ENCODE assay signal across 21 mouse cellular contexts in genomic region chrX:96224210-96224609, GRCm38 (mm10).
"Had no signal": no experiment of that assay in that cellular context is flagged by ENCODE, and none has a peak within 500 bp of the region (broad histone marks: within the 10 kb centered on the region; RNA-seq: fewer than 3 reads in every experiment).

No protein-coding gene starts in this region.

- H3K36me3 ChIP-seq: liver, embryonic 15.5 days; lung, embryonic 15.5 days; midbrain, embryonic 10.5 days; midbrain, embryonic 12.5 days; neural tube, embryonic 12.5 days had no signal

- H3K4me3 ChIP-seq: liver, embryonic 15.5 days; lung, embryonic 15.5 days; midbrain, embryonic 10.5 days; midbrain, embryonic 12.5 days; myocyte; neural tube, embryonic 12.5 days had no signal

- DNase-seq: liver, postnatal 0 days; lung, adult 2 months; lung, postnatal 14 days; lung, postnatal 36 days; midbrain, embryonic 14.5 days; retina, postnatal 1 day; right cerebral cortex, adult 18-20 months; right cerebral cortex, postnatal 25 days; right cerebral cortex, postnatal 4 days; spleen, adult 18-20 months; thymus, adult 18-20 months; thymus, postnatal 14 days; thymus, postnatal 36 days had no signal

- ATAC-seq: liver, postnatal 0 days; lung, postnatal 0 days; midbrain, embryonic 16.5 days had no signal

- H3K27ac ChIP-seq: liver, embryonic 15.5 days; lung, embryonic 15.5 days; midbrain, embryonic 10.5 days; midbrain, embryonic 12.5 days; neural tube, embryonic 12.5 days had no signal
